Mouse (Mus musculus) ZHBTc4 (cell line): Measurements from ENCODE around the gene Armc5.
A peak's percentile ranks its signal among the peaks of the same experiment; 100 is the strongest.

Source experiments
- DNase-seq: peaks from one replicate; pipeline ENCODE4 v3.0.0-alpha.2; 2011; ENCODE audit warnings: low read depth, low spot score

Gene Armc5

GRCm38 (mm10) chr7:128246496-128247391 lies 9.6 kb downstream of the Armc5 start, which contains the start of gene Tgfb1i1:
Tgfb1i1 (plus strand) TSS chr7:128246812.
- DNase-seq, result peak; percentile 46

- DNase-seq, result peak; percentile 89
Observed at GRCm38 (mm10) chr7:128247443-128247842, 10.3 kb downstream of the Armc5 start.

GRCm38 (mm10) chr7:128248081-128249042 lies 11.2 kb downstream of the Armc5 start:
- DNase-seq, result no peak

GRCm38 (mm10) chr7:128249998-128250397 lies 12.9 kb downstream of the Armc5 start:
- DNase-seq, result no peak

- DNase-seq, result no peak
Observed at GRCm38 (mm10) chr7:128251946-128252345, 14.8 kb downstream of the Armc5 start.

GRCm38 (mm10) chr7:128252609-128253008 lies 15.5 kb downstream of the Armc5 start:
- peak; percentile 69 for DNase-seq

- no peak for DNase-seq
Observed at GRCm38 (mm10) chr7:128254978-128255377, 17.8 kb downstream of the Armc5 start.

- DNase-seq, result no peak
Observed at GRCm38 (mm10) chr7:128255757-128256156, 18.6 kb downstream of the Armc5 start.

GRCm38 (mm10) chr7:128256783-128257334 lies 19.7 kb downstream of the Armc5 start:
- DNase-seq, result no peak

GRCm38 (mm10) chr7:128265411-128265810 lies 28.3 kb downstream of the Armc5 start, which contains the start of gene Slc5a2:
Slc5a2 (plus strand) TSS chr7:128265657.
- no peak for DNase-seq

- no peak for DNase-seq
Observed at GRCm38 (mm10) chr7:128266056-128266455, 28.9 kb downstream of the Armc5 start.

GRCm38 (mm10) chr7:128267391-128267790 lies 30.2 kb downstream of the Armc5 start:
- peak; percentile 56 for DNase-seq

- no peak for DNase-seq
Observed at GRCm38 (mm10) chr7:128267813-128268212, 30.7 kb downstream of the Armc5 start.

- peak; percentile 85 for DNase-seq
Observed at GRCm38 (mm10) chr7:128270431-128270850, 33.3 kb downstream of the Armc5 start.

- DNase-seq, result no peak
Observed at GRCm38 (mm10) chr7:128271496-128271895, 34.4 kb downstream of the Armc5 start.

- peak; percentile 62 for DNase-seq
Observed at GRCm38 (mm10) chr7:128276051-128276450, 38.9 kb downstream of the Armc5 start.

GRCm38 (mm10) chr7:128279750-128280149 lies 42.6 kb downstream of the Armc5 start:
- no peak for DNase-seq

- DNase-seq, result no peak
Observed at GRCm38 (mm10) chr7:128281765-128282164, 44.6 kb downstream of the Armc5 start.

- no peak for DNase-seq
Observed at GRCm38 (mm10) chr7:128282532-128283244, 45.5 kb downstream of the Armc5 start.

- DNase-seq, result no peak
Observed at GRCm38 (mm10) chr7:128284047-128284446, 46.9 kb downstream of the Armc5 start.

- no peak for DNase-seq
Observed at GRCm38 (mm10) chr7:128285060-128285459, 47.9 kb downstream of the Armc5 start.
